Mouse (Mus musculus) frontal cortex, adult 2 months (tissue): ENCODE results near the gene Gm9913. TPM values are rescaled to one million over a fixed set of nuclear protein-coding genes. Genes with fewer than 3 reads are reported as not detected.

ENCODE experiments used
- DNase-seq, 2 experiments: peaks; one replicate each; pipeline ENCODE4 v3.0.0; 2022; ENCODE audit warnings: low spot score in 1 of 2; ENCODE audit errors: extremely low spot score in 1 of 2
- polyA plus RNA-seq: library from polyadenylated mRNA; depleted of rRNA; stranded (reverse); fragments of >200 nt; gene quantifications from 2 replicates; pipeline ENCODE4 v1.2.3, GENCODE M21; 2012; rRNA removed

The Gm9913 gene
- 0.04 and 0.13 TPM in 2 replicates for polyA plus RNA-seq

DNA sequence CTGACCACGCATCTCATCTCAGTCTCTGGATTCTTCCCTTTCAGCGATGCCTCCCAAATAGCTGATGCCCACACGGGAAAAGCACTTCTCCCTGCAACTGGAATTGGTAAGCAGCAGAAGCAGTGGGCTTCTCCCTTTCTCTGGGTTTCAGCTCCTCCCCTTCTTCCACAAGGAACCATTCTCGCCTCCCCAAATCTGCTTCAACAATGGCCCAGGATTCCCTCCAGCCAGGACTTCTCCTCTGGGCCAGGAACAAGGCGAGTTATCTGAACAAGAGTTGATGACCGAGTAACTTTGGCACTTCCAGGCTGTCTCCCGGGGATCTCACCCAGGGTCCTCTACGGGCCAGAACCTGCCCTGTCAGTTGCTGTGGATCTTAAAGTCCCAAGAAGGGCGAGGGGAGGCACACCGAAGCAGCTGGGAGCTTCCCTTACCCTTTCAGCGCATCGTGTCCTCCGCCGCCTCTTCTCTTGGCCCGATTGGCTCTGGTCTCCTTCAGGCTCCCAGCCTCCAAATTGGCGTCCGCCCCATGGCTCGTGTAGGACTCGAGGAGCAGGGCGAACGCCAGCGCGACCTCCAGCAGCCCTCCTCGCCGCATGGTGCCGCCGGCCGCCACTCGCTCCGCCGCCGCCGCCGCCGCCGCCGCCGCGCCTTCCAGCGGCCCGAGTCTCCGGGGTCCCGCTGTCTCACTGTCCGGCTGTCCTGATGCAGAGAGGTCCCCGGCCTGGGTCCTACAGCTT is at the start of gene Gm9913:
Gm9913 (plus strand) TSS at position 84 of the 740 bp plus-strand sequence.
- no peak for DNase-seq

DNA sequence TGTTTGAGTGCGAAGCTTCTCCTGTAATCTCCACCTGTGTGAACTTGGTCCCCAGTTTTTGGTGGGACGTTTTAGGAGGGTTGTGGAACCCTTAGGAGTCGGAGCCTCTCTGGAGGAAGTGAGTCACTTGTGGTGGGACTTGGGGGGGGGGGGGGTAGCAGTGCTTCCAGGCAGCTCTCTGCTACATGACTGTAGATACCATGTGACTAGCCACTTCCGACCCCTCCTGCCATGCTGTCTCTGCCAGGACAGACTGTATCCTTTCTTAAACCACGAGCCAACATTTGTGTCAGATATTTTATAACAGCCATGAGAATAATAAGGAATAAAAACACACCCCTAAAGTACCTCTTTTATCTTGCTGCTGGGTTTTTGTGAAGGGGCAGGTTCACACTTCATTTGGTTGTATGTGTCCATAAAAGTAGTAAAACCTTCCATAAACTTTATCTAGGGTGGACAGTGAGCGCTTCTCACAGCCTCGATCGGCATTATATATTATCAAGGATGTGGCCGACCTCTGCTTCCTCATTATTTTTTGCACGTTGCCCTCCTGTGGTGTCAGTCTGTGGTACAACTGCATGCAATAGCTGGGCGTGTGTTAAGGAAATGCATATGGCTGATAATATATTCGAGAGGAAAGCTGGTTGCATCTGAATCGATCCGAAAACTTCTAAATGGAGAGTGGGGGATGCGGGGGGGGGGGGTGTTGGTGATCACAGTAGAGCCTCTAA is 48.7 kb upstream of the Gm9913 start:
- DNase-seq = no peak

DNA sequence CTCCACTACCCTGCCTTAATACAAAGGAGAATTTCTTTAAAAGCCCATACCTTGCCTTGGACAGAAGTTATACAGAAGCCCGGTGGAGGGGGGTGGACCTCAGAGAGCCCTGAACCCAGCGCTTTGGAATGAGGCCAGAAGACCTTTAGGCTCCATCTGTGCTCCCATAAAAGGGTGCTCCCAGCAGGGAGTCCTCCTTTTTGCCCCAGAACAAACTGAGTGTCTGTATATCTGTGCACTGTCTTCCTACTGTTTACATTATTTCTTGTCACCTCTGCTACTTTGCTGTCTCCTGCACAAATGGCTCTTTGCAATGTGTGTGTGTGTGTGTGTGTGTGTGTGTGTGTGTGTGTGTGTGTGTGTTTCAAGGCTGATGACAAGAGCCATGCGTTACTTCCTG is 45.8 kb upstream of the Gm9913 start:
- DNase-seq = no peak

DNA sequence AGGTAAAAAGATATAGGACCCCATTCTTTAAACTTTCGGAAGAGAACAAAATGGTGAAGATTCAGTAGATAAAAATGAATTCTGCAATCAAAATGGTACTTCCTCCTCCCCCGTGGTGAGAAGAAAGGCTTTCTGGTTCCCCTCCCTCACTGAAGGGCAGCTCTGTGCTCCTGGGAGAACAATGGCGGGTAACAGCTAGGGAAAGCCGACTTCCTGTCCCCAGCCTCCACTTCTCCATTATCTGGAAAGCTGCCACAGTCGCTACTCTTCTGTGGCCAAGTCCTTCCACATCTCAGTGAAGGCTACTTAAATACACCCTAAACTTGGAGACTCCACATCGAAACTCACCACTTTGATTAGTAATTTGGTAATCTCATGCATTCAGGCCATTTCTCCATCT is 40.9 kb upstream of the Gm9913 start:
- DNase-seq = no peak

DNA sequence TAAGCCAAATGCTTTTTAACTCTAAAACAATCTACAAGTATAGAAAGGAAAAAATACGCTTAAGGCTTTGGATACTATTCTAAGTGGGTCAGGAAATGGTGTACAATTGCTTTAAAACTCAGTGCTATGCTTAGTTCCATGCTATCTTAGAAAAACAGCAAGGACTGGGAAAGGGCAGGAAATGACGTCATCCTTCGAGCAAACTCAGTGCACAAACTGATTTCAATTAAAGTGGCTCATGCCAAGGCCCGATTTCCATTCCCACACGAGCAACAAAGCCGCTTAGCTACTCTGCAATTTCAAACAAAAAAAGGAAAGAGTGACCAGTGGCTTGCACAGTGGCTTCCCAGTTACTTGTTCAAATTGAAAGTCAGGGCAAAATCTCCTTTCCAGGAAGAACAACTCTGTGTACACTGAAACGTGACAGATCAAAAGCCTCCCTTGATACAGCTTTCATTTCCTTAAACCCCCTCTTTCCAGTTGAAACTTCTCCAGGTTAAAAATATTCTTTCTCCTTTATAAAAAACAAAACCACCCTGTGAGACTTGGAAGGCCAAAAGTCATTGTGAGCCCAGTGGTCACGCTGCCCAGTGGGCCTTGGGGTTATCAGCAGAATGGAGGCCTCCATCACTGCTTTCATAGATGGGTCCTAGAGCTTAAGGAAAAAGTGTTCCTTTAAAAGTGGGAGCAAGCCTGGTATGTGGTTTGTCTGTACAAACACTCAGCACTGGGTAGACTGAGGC is 34.2 kb upstream of the Gm9913 start:
- DNase-seq = peak in 1 of 2 experiments; percentile 51

DNA sequence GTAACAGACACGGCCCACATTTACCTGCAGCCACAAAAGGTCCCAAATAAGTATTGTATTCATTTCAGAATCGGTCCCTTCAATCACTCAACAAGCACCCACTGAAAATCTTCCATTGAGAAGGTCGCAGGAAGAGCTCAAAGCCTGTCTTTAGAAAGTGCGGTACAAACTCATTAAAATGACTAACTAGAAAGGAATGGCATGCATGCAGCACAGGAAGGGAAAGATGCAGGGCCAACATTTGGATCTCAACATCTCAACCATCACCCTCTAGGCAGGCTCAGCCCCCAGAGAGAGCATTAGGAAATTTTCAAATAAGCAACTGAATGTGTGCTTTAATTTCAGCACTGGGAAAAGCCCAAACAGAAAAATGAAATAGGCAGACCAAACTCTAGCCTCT is 33.2 kb upstream of the Gm9913 start:
- DNase-seq = no peak

DNA sequence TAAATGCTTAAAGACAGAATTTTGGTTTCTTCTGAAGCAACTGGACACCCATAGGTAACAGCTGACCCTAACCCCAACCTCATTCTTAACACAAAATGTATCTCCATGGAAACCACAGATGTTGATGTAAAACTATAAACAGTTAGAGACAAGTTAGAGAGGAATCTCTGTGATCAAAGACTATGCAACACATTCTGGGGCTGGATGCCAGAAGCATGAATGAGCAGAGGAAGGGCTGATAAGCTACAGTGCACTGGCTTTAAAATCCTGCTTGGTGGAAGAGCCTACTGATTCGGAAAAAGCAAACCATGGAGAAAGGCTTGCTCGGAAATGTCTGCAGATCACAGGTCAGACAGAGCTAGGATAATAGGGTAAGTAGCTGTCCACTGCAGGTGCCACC is 31.7 kb upstream of the Gm9913 start:
- no peak for DNase-seq

DNA sequence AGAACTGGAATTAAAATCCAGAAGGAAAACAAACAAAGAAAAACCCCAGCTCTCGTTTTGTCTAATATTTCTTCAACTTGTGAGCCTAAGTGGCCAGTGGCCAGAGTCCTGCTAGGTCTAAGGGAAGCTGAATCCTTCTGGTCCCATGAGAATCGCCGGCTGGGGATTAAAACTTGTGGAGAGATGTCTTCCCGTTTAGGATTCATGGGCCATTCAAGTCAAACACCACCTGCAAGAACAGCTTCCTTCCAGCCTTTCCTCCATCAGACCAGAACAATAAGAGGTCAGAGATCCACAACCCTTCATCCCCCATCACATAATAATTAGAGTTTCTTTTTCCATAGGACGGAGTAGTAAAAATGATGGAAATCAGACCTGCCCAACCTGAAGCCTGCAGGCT is 30.2 kb upstream of the Gm9913 start:
- no peak for DNase-seq

DNA sequence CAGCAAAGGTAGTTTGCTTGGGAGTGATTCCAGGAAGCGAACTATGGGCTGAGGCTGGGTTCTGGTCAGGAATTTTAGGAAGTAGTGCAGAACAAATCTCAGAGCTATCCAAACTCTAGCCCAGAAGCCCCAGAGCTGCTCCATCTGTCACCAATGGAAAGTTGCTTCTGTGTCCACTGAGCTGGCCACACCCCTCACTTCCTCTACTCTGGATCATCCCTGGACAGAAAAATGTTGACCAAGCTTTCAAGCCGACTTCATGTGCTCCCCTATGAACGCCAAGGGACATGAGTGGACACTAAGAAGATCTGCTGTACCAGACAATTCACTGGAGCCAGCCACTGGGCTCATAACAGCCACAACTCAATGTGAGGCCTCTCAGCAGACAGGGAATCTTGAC is 28.7 kb upstream of the Gm9913 start:
- DNase-seq = no peak

DNA sequence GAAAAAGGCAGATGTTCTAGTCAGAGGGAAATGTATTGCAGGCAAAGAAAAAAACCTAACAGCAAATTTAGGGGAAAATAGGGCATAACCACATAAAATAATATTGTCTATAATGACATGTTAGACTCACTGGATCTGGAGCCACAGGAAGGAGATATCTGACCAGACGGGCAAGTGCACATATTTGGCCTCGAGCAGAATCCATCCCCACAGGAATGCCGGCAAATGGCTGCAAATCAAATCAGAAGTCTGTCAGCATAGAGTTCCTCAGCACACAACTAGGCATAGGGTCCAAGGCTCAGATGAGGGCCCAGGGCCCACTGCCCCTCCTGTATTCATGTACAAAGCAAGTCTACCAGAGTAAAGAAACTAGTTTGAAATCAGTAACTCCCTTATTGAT is 27.5 kb upstream of the Gm9913 start:
- DNase-seq = no peak

DNA sequence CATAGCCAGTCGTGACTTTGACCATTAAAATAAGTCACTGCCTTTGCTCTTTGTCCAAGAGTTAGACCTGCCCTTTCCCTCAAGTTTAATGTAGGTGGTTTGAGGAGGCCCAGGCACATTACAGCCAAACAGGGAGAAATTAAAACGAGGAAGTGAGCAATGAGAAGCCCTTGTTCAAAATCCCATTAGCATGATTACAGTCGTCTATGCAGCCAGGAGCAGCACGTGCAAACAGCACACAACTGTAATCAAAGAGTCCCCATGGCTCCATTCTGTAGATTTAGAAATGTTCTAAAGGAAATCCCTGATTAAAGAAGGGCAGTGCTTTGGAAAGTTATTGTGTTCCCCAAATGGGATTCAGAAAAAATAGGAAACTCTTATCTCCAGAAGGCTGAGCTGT is 26.2 kb upstream of the Gm9913 start:
- DNase-seq = no peak

DNA sequence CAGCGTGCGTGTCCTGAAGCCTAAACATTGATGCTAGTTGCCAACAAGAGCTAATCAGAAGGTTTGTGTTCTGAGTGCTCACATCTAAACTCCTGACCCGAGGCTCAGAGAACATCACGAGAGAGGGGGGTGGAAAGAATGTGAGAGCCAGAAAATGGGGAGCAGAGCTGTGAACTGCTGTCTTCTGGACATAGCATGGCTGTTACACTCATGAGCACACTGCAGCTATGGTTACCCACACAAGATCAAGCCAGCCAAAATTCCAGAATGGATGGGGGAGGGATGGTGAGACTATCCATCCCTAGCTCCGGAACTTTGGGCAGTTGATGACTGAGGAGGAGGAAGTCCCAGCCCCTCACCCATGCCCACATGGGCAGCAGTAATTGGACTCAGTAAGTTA is 24.8 kb upstream of the Gm9913 start:
- no peak for DNase-seq

DNA sequence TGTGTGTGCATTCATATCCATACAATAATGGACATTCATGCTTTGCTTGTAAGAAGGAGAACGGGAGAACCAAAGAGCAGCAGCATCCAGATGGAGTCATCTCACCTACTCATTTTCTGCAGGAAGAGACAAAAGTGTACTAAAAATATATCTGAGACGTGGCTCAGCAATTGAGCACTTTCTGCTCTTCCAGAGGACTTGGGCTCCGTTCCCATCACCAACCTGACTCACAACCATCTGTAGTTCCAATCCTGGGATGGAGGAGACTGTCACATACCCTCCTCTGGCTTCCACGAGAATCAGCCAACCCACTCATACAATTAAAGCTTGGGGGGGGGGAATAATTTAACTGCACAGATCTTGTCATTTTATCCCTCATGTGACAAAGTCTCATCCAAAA is 23.8 kb upstream of the Gm9913 start:
- DNase-seq = peak; percentile 69 to 81

DNA sequence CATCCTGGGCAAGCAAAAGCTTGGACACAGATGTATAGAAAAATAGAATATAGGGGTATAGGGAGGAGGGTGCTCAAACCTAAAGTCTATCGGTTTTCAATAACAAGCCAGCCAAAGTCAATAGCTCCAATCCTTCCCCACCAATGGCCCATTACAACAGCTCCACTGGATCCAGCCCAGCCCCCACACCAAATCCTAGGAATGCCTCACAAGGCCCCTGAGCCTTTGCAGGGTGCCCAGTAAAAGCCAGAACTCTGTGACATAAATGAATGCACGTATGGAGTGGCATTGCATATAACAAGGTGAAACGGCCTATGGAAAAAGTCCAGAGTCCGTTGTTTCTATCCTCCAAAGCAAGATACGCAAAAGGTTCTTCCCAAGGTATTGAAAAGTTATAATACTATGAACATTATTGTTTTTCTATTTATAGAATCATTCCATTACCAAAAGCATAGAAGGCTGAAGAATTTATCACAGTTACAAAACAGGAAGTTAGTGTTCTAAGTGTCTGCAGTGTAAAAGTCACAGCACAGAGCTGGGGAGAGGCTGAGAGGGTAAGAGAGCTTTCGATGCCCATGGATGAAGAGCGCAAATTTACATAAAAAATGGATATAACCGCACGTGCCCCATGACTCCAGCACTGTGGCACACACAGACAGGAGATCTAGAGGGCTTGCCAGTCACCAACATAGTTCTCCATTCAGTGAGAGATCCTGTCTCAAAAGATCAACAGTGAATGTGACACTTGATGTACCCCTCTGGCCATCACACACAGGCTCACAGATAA is 23.2 kb upstream of the Gm9913 start:
- DNase-seq = no peak

DNA sequence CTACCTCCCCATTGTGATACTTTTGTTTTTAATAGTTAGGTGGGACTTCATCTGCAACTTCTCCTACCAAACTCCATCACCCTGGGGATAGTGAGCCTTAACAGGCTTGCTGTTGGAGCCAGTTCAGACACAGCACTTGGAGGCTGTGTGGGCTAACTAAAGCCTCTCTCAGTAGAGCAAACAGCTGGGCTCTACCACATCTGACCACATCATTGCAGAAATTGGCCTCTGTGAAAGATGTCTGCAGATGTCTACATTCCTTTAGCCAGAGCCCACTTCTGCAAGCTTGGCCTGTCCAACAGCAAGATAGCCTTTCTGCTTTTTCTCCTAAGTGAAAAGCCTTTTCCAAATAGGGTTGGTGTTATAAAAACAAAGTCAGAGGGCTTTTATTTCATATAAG is 20.7 kb upstream of the Gm9913 start:
- no peak for DNase-seq

DNA sequence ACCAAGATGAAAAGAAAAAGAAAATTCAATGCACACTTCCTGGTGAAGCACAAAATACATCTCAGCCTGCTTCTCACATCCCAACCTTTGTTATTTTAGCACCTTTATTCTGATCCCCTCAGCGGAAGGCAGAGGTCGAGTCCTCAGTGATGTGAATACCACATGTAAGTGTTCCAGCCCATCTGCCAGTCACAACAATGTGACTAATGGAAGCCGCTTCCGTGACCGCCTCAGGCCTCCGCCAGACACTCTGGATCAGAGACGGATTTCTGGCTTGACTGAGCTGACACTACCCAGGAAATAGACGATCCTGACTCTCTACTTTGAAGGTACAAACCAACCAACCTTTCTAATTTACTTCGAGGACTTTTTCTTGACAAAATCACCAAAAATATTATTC is 20.0 kb upstream of the Gm9913 start:
- no peak for DNase-seq

DNA sequence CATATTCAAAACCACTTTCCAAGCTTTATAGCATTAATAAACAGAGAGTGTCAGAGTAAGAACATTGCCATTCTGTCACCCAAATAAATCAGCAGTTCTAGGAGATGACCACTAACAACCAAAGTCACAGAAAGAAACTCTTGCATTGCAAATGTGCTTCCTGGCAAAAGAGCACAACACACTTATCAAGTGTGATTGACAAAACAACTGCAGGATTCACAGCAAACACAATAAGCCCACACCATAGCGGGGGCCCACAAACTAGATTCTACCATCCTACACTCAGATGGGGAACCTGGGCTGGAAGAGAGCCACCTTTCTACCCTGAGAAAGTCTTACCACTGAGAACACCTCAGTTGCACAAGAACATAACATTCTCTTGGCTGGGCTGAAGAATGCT is 14.9 kb upstream of the Gm9913 start:
- no peak for DNase-seq

DNA sequence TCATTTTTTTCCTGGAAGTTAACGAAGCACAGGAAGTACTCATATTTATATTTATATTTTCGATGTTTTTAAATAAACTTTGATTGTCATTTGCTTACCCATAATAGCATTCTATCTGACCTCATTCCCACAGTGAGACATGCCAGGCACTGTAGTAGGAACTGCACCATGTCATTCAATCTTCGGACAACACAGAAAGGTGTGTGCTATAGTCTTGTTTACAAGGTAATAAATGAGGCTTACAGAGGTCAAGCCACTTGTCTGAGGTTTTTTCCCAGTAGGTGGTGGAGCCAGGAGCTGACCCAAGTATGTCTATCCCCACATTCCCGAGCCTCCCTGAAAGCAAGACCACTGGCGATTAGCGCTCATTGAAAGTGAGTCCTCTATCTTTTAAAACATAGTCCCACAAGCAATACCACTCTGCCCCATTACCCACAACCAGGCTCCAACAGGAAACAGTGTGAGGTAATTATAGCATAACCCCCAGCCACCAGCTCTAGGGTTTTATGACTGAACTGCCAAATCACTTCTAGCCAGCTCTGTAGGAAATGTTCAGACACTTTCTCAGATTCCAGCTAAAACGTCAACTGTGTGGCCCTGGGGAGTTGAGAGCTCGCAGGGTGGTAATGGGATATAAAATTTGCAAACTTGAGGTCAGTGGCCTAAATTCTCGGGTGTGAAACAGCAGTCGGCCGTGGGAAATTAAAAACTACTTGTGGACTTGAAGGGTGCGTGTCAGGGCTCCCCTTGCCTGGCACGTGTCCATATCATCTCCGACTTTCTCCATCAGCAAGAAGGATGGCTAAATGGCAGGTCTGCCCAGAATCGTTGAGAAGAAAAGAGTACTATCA is 12.6 kb upstream of the Gm9913 start:
- no peak for DNase-seq

DNA sequence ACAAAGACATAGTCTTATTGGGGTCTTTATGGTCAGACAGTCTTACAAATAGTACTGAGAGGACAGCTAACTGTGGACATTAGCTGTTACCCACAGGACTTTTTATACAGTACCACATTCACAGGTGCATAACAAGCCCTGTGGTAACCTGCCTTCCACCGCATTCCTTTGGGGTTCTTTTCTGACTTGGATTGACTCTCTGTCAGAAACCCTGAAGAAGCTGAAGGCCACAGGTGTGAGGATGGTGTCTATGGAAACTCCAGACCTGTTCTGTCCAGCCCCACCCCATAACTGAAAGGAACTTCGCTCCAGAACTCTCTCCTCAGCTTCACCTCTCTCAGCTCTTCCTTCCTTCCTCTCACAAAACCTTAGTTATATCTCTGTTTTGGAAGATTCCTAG is 10.6 kb upstream of the Gm9913 start:
- no peak for DNase-seq
